In the genomic region with DNA sequence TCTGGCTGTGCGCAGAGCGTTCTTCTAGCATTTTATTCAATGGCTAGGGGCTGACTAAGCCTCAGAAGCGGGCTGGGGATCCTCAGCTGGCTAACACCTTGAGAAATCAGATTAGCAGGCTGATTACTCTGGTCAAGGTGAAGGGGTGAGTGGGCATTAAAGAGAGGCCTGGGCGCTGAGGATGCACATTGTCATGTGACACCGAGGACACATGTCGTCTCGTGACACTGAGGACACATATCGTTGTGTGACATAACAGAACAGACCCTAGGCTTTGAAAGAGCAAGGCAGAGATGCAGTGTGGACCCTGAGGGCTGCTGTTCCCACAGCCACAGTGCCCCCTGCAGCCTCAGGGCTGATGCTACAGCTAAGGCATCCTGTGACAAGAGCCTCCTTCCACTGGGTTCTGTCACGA, we compare ENCODE assay signal across 8 mouse cellular contexts. TPM values are rescaled to one million over a fixed set of nuclear protein-coding genes. Genes with fewer than 3 reads are reported as not detected.
DNase-seq lines count a peak whose midpoint lies in the region; ATAC-seq and TF ChIP-seq lines count a peak whose summit lies in the region.

No protein-coding gene starts in this region.

- no peak for TF ChIP-seq EP300 in heart, adult 2 months (IDR thresholded peaks at IDR 0.05; ENCODE audit: insufficient read depth, low read depth, low read length)

- no peak for DNase-seq in heart, adult 2 months
- no peak for DNase-seq in heart, postnatal 25 days (ENCODE audit: low spot score)
- DNase-seq in testis, postnatal 14 days (ENCODE audit: low spot score) = no peak
- DNase-seq in naive thymus-derived CD4-positive, alpha-beta T cell, adult 2 months (ENCODE audit: low read depth) = peak; percentile 59
- no peak for DNase-seq in right cerebral cortex, postnatal 25 days
- DNase-seq in ovary, postnatal 14 days (ENCODE audit: low spot score) = no peak

- no peaks in the 10 kb centered on the region for H3K27me3 ChIP-seq in heart, adult 2 months (ENCODE audit: control insufficient read depth, insufficient read depth, low read length)
- no peaks in the 10 kb centered on the region for H3K27me3 ChIP-seq in testis, adult 2 months (ENCODE audit: control insufficient read depth, insufficient read depth, low read length)
- H3K27me3 ChIP-seq in kidney, embryonic 14.5 days (ENCODE audit: control insufficient read depth, insufficient read depth, low read length) = no peaks in the 10 kb centered on the region

- ATAC-seq in kidney, embryonic 14.5 days (ENCODE audit: low FRiP score, low TSS enrichment) = peak; percentile 55; the same call in 1 of the 2 replicates

- no peak overlapping the region for H3K4me3 ChIP-seq in heart, adult 2 months
- no peak overlapping the region for H3K4me3 ChIP-seq in testis, adult 2 months (ENCODE audit: control insufficient read depth, low read depth, low read length)
- H3K4me3 ChIP-seq in kidney, embryonic 14.5 days (ENCODE audit: low read length) = no peak overlapping the region

- H3K9me3 ChIP-seq in kidney, embryonic 14.5 days (ENCODE audit: control insufficient read depth, low read length) = peaks cover 5% of the 10 kb centered on the region; the same call in 1 of the 2 replicates

- intact Hi-C loops in heart, adult 2 months (cut with DNase I) = no loop called here
- intact Hi-C loops in heart, postnatal 25 days (cut with DNase I) = no loop called here

- H3K4me2 ChIP-seq in kidney, embryonic 14.5 days (replicated peaks; ENCODE audit: low read depth, low read length) = no peak overlapping the region

- TF ChIP-seq POLR2A in heart, adult 2 months (IDR thresholded peaks at IDR 0.05; ENCODE audit: insufficient read depth, low read depth, low read length) = no peak
- no peak for TF ChIP-seq POLR2A in testis, adult 2 months (IDR thresholded peaks at IDR 0.05; ENCODE audit: control insufficient read depth, low read depth, low read length)

- H3K79me2 ChIP-seq in heart, adult 2 months (replicated peaks; ENCODE audit: control insufficient read depth, insufficient read depth, low read length) = no peaks in the 10 kb centered on the region

- H3K36me3 ChIP-seq in heart, adult 2 months (ENCODE audit: control insufficient read depth, insufficient read depth, low read length) = no peaks in the 10 kb centered on the region
- H3K36me3 ChIP-seq in testis, adult 2 months (ENCODE audit: control insufficient read depth, insufficient read depth, low read length) = no peaks in the 10 kb centered on the region
- no peaks in the 10 kb centered on the region for H3K36me3 ChIP-seq in kidney, embryonic 14.5 days (ENCODE audit: control insufficient read depth, insufficient read depth, low read length)

- peak; percentile 65 for TF ChIP-seq CTCF in heart, adult 2 months (IDR thresholded peaks at IDR 0.05)
- TF ChIP-seq CTCF in testis, adult 2 months (IDR thresholded peaks at IDR 0.05; ENCODE audit: control insufficient read depth, insufficient read depth, insufficient replicate concordance, low read depth, low read length) = peak; percentile 56; the same call in 1 of the 2 replicates

- 55% methylated on average over 9 of the region's 9 CpGs for WGBS in heart, adult 2 months
- 58% methylated on average over 9 of the region's 9 CpGs for WGBS in kidney, embryonic 14.5 days

- H3K27ac ChIP-seq in heart, adult 2 months = no peak overlapping the region
- H3K27ac ChIP-seq in testis, adult 2 months (ENCODE audit: control insufficient read depth, insufficient read depth, low read depth, low read length) = no peak overlapping the region
- no peak overlapping the region for H3K27ac ChIP-seq in kidney, embryonic 14.5 days (ENCODE audit: low read depth, low read length)

- H3K4me1 ChIP-seq in heart, adult 2 months (ENCODE audit: control insufficient read depth, insufficient read depth, low read length) = peaks cover 2% of the 10 kb centered on the region
- no peaks in the 10 kb centered on the region; the same call in 1 of the 2 replicates for H3K4me1 ChIP-seq in testis, adult 2 months (ENCODE audit: control insufficient read depth, insufficient read depth, low read length)
- no peaks in the 10 kb centered on the region for H3K4me1 ChIP-seq in kidney, embryonic 14.5 days (ENCODE audit: control insufficient read depth, insufficient read depth, low read length)

- no peak overlapping the region for H3K9ac ChIP-seq in heart, adult 2 months (ENCODE audit: low read depth, low read length)
- no peak overlapping the region for H3K9ac ChIP-seq in kidney, embryonic 14.5 days (ENCODE audit: low read depth, low read length)

RNA-seq across cellular contexts. Expression of gene Taok3, which starts 23.8 kb away (rescaled TPM):
- total RNA-seq in heart, adult 2 months (2021) = 1 to 10 TPM; 6.2 to 7.8 TPM
- polyA plus RNA-seq in heart, adult 2 months (2012; rRNA removed) = 3.1 and 4.7 TPM in 2 replicates
- 1 to 10 TPM; 7.6 to 7.9 TPM for total RNA-seq in heart, postnatal 25 days (2021)
- 5.7 and 6.0 TPM in 2 replicates for polyA plus RNA-seq in testis, adult 2 months (2012; rRNA removed)
- 11.7 and 16.3 TPM in 2 replicates for polyA plus RNA-seq in kidney, embryonic 14.5 days (2014; fragmentation: Nextera tagmentation; extraction: Ambion mirVana)

RNA-seq across cellular contexts. Expression of gene Suds3, which starts 27.8 kb away (rescaled TPM):
- total RNA-seq in heart, adult 2 months (2021) = 100 to 1,000 TPM in 1 of 2 experiments, 10 to 100 TPM in 1; 76.8 to 112 TPM
- 44.7 and 55.9 TPM in 2 replicates for polyA plus RNA-seq in heart, adult 2 months (2012; rRNA removed)
- total RNA-seq in heart, postnatal 25 days (2021) = 10 to 100 TPM; 87.3 to 90.4 TPM
- polyA plus RNA-seq in testis, adult 2 months (2012; rRNA removed) = 80.5 and 86.1 TPM in 2 replicates
- 49.2 and 70.7 TPM in 2 replicates for polyA plus RNA-seq in kidney, embryonic 14.5 days (2014; fragmentation: Nextera tagmentation; extraction: Ambion mirVana)
